Mouse (Mus musculus): ENCODE data around the gene Rpf2. TPM values are rescaled to one million over a fixed set of nuclear protein-coding genes. Genes with fewer than 3 reads are reported as not detected.

The Rpf2 gene
- 26.2 and 30.9 TPM in 2 replicates for total RNA-seq (2021)
- long read RNA-seq, experiment 1, transcript Rpf2-206 (10 exons, 1,296 nt) = major isoform, 31 of 36 reads
- long read RNA-seq, experiment 1, partial matches to known transcripts = 0 of 36 reads
- long read RNA-seq, experiment 1, other reads (novel, unspliced or antisense) = 5 of 36 reads
- long read RNA-seq, experiment 2, transcript Rpf2-206 (10 exons, 1,296 nt) = major isoform, 22 of 27 reads
- long read RNA-seq, experiment 2, partial matches to known transcripts = 3 of 27 reads
- long read RNA-seq, experiment 2, other reads (novel, unspliced or antisense) = 2 of 27 reads

GRCm38 (mm10) chr10:40246374-40247165, at the start of gene Rpf2:
TSS of gene Rpf2 (minus strand) at chr10:40247036.
- DNase-seq = peak; percentile 88

GRCm38 (mm10) chr10:40292640-40293039, 45.8 kb upstream of the Rpf2 start:
- DNase-seq = no peak

- no peak for DNase-seq
These were observed 39.9 kb upstream of the Rpf2 start for GRCm38 (mm10) chr10:40286767-40287166.

GRCm38 (mm10) chr10:40285571-40285970, 38.7 kb upstream of the Rpf2 start:
- DNase-seq = no peak

- no peak for DNase-seq
These were observed 38.2 kb upstream of the Rpf2 start for GRCm38 (mm10) chr10:40284997-40285396.

- no peak for DNase-seq
These were observed 37.5 kb upstream of the Rpf2 start for GRCm38 (mm10) chr10:40284179-40284831.

- no peak for DNase-seq
These were observed 36.8 kb upstream of the Rpf2 start for GRCm38 (mm10) chr10:40283636-40284035.

- DNase-seq = no peak
These were observed 34.7 kb upstream of the Rpf2 start for GRCm38 (mm10) chr10:40281565-40281964.

- no peak for DNase-seq
These were observed 31.5 kb upstream of the Rpf2 start for GRCm38 (mm10) chr10:40278317-40278716.

GRCm38 (mm10) chr10:40275991-40276390, 29.2 kb upstream of the Rpf2 start:
- no peak for DNase-seq

GRCm38 (mm10) chr10:40273938-40274337, 27.1 kb upstream of the Rpf2 start:
- DNase-seq = peak; percentile 26

- no peak for DNase-seq
These were observed 24.4 kb upstream of the Rpf2 start for GRCm38 (mm10) chr10:40271216-40271615.

- no peak for DNase-seq
These were observed 18.1 kb upstream of the Rpf2 start for GRCm38 (mm10) chr10:40264920-40265319.

GRCm38 (mm10) chr10:40263691-40264090, 16.9 kb upstream of the Rpf2 start:
- DNase-seq = peak; percentile 75

GRCm38 (mm10) chr10:40262200-40262599, 15.4 kb upstream of the Rpf2 start:
- DNase-seq = no peak

- no peak for DNase-seq
These were observed 13.5 kb upstream of the Rpf2 start for GRCm38 (mm10) chr10:40260305-40260704.

- DNase-seq = no peak
These were observed 12.7 kb upstream of the Rpf2 start for GRCm38 (mm10) chr10:40259542-40259941.

GRCm38 (mm10) chr10:40258976-40259375, 12.1 kb upstream of the Rpf2 start:
- DNase-seq = peak; percentile 51

GRCm38 (mm10) chr10:40258401-40258966, 11.6 kb upstream of the Rpf2 start:
- DNase-seq = peak; percentile 81

GRCm38 (mm10) chr10:40257414-40258255, 10.8 kb upstream of the Rpf2 start, which contains the start of gene Gtf3c6:
TSS of gene Gtf3c6 (minus strand) at chr10:40258108.
- DNase-seq = peak; percentile 96

GRCm38 (mm10) chr10:40256716-40257115, 9.9 kb upstream of the Rpf2 start:
- DNase-seq = peak; percentile 72

GRCm38 (mm10) chr10:40250969-40251368, 4.1 kb upstream of the Rpf2 start:
- no peak for DNase-seq

Data from adrenal gland, postnatal 14 days (tissue).